Mouse (Mus musculus) erythroid progenitor cell, adult 5-6 weeks (primary cell): ENCODE results near the gene Tada2a. TPM values are rescaled to one million over a fixed set of nuclear protein-coding genes. Genes with fewer than 3 reads are reported as not detected.

Experiments used
- ATAC-seq: replicated peaks from 2 replicates; pipeline ENCODE4 v1.8.0; 2016; ENCODE audit warnings: moderate number of reproducible peaks, mild to moderate bottlenecking, moderate TSS enrichment, inconsistent platforms; ENCODE audit not compliant: poor library complexity, low FRiP score, severe bottlenecking
- total RNA-seq, 2 experiments: library from RNA; stranded (forward) in 1 of 2; stranded (reverse) in 1 of 2; fragments of 150-400 nt in 1 of 2; fragments of 186-747, 209-891 nt in 1 of 2; gene quantifications; 2 replicates each; pipeline versions ENCODE4 v1.2.3 to v1.2.4; 2015 to 2017; ENCODE audit warnings: low replicate concordance in 2 of 2

The Tada2a gene
- total RNA-seq, 2 experiments from 2014 or later = 2.5 to 5.8 TPM

DNA sequence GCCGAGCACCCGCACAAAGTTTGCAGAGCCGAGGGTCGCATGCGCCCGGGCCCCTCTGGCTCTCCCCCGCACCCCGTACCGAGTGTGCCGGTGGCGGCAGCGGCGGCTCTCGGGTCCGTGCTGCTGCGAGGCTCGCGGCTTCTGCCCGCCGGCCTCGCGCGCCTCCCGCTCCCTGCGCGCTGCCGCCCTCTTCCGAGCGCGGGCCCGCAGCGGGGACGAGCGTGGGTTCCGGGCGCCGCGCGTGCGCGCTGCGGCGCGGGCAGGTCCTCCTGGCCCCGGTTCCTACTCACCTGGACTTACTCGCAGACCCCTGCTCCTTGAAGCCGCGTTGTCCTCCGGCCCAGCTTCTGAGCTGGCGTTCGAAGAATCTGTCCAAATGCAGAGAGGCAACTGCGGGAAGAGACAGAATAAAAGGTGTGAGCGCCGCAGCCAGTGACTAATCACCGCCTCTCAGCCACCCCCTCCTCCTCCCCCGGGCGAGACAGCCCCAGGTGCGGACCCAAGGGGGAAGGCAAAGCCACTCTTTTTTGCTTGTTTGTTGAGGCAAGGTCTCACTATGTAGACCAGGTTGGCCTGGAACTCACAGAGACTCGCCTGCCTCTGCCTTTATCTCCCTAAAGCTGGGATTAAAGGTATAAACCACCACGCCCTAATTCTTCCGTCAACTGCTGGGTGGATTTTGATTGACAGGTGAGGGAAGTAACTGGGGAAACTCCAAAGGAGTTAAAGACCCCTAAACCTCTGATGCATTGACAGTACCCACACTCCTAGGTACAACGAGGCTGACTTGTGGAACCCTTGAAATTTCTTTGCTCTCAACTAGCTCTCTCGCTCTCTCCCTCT, 61.0 kb downstream of the Tada2a start:
- ATAC-seq = no peak

DNA sequence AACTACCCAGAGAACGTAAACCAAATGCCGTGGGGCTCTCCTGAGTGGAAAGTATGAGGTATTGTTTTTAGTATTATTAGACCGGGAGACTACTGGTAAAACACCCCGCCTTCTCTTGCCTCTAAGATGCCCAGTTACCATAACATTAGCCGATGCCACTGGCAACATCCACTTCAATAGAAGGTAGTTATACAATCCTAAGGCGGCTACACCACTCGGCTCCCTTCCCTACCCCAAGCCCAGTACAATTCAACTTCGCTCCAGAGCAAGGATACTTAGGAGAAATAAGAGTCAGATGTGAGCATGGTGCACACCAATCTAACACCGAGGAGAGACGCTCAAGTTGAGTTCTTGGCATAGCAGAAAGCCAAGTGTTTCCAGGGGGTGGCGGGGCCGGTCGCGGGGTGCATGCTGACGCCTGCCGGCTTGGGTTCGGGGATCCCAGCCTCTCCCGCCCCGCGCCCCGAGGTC, 61.6 kb downstream of the Tada2a start:
- ATAC-seq = no peak

DNA sequence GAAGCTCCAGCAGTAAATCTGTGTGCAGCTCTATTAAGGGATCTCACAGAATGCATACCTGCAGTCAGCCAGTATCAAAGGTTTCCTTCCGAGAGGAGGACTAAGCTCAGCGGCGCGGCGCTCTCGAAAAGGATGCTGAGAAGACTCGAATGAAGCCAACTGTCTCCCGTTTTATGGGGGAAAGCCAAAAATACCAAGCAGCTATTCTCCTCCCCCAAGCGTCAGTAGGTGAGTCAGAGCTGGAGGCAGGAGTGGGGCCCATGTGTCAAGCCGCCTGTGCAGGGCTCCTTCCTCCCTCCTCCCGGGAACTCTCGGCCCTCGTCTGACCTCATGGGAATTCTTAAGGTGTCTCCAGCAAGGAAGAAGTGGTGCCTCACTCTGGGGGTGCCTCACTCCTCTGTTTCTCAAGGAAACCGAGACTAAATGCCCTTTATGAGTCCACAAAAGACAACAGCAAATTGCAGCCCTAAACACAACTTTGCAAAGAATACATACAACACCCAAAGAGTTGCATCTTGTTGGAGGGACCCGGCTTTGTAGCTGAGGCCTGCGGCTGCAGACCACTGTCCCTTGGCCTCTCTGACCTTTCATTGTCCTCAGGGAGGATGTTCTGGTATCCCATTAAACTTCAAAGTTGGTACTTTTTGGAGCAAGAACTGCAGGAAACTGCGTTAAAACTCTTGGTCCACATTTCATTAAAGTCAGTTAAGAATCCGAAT, 62.3 kb downstream of the Tada2a start:
- no peak for ATAC-seq

DNA sequence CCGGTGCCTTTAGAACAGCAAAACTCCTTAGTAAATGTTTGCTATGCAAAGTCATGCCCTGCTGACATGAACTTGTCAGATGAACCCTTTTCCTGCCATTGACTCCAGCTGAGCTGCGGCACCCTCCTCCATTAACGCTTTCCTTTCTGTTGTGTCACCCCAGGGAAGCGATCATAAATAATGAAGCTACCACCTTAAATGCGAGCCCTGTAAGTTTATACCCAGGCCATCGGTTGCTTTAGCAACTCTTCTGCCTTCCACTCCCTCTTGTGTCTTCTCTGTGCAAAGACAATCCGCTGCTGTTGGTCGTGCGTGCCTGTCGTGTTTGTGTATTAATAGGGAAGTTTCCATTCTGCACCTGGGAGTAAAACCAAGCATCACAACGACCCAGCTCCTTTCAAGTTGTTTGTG, 63.3 kb downstream of the Tada2a start:
- ATAC-seq = no peak

DNA sequence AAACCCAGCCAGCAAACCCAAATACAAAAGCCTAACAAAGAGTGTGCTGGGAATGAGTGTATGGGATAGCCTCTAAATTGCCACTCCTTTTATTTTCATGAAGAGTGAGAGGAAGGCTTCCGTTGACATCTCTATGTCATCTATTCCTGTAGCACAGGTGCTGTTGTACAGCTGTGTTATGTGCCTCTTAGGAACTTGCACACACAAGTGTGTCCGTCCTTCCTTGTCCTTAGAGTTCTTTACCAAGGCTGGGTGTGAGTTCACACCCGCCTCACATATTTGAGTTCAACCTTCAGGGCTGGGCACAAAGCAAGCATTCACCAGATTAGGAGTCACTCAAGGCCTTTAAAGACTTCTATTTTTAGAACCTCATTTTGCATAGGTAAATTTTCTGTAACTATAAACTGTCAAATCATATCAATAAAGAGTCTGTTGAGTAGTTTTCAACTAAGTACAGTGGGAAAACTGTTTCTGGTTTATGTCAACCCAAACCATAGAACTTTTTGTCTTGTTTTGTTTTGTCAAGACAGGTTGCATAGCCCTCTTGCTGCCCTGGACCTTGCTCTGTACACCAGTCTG, 65.7 kb downstream of the Tada2a start:
- no peak for ATAC-seq

DNA sequence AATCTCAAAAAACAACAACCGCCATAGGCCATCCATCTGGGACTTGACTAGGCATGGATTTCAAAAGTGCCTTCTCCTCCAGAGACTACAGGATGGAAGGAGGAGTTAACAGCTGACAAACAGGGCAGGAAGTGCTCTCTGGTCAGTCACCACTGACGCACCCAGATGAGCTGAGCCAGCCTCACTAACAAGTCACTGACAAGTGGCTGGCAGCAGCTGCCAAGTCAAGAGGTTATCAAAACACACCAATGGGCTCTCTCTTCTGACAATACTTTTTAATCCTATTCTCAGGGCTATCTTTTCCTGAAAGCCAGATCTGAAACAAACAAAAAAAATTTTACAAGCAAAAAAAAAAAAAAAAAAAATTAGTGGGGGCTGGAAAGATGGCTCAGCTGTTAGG, 66.6 kb downstream of the Tada2a start:
- ATAC-seq = no peak

DNA sequence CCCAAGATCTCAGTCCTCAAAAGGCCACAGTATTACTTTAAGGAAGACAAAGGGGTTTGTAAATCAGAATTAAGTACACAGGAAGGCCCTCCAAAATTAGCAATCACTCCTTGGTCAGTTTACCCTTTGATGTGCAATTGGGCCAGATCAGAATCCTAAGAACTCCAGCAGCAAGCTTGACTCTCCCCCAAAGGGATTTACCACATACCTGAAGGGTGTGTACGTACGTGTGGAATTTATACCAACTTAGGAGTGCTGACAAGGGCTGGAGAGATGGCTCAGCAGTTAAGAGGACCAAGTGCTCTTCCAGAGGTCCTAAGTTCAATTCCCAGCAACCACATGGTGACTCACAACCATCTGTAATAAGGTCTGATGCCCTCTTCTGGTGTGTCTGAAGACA, 67.5 kb downstream of the Tada2a start:
- ATAC-seq = no peak

DNA sequence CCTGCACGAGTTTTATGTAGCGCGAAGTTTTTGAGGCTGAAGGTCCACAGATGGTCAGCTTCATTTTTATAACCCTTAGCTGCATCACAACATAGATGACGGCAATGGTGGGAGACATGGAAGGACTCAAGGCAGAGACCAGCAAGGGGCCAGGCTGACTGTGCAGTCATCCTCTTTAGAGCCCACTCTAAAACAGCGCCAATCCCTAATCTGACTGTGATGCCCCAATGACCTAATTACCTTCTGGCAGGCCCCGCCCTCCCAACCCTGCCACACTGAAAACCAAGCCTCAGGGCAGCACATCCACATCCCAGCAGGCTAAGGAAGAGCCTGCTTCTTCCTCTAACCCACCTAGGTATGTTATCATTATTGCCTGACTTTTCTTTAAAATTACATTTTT, 68.8 kb downstream of the Tada2a start:
- no peak for ATAC-seq

DNA sequence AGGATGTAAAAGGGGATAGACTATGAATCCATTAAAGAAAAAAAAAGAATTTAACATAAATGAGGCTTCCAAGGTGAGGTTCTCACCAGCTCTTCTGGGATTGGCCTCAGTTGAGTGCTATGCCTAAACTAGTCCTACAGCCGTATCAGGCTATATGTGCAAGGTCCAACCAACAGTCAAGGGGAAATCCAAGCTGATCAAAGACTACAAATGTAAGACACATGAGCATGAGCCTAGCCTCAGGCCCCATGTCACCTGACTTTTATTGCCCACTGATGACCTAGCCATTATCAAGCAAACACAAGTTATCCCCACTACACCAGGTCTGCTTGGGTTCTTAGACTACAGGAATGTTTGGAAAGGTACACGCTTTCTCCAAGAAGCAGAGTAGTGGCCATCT, 69.6 kb downstream of the Tada2a start:
- ATAC-seq = no peak

DNA sequence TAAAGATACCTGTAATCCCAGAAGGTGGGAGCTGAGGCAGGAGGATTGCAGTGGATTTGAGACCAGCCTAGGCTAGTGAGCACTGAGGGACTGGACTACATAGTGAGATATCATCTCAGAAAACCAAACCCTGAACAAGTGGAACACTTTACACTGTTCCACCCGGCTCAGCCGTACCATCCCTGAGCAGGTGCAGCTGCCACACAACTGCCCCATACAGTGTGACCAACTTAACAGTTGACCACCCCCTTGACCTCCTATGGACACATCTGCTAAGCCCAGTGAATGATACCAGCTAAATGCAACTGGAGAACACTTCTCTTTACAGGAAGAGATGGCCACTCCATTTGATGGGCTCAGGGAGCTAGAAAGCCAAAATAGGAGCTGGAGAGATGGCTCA, 72.0 kb downstream of the Tada2a start:
- ATAC-seq = no peak

DNA sequence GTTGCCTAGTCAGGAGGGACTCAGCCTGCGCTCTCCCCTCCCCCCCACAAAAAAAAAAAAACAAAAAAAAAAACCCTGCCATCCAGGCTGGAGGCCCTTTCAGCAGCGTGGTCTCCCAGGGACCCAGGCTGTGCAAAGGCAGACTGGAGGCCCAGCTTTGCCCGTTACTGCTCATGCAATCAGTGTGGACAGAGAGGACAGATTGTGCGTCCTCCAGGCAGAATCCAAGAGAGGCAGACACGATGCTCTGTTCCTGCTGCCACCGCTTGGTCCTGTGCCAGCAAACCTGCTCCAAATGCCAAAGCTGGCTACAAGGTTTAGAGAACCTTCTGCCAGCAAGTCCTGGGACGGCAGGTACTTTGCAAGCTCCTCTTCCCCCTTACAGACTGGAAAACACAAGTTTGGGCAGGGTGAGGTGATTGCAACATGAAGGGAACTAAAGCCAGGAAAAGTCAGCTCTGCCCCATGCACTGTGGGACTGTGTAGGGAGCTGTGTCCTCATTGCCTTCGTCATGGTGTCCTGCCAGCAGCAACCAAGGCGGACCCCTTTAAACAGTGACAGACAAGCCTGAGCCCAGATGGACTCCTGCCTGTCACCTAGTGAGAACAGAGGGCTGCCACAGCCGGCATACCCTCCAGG, 75.8 kb downstream of the Tada2a start:
- no peak for ATAC-seq

DNA sequence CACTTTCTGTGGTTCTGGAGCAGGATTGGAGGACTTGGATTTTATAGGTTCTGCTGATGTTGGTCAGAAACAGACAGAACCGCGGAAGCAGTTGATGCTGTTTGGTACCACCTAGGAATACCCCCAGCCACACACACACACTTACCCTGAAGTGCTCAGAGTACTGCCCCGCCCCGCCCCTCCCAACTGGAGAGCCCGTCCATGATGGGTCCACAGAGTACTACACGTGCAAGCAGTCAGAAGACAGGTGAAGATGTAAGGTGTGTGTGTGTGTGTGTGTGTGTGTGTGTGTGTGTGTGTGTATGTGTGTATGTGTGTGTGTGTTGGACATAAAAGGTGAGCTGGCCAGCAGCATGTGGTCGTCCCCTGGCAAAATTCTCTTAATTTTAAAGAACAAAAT, 76.3 kb downstream of the Tada2a start:
- ATAC-seq = no peak

DNA sequence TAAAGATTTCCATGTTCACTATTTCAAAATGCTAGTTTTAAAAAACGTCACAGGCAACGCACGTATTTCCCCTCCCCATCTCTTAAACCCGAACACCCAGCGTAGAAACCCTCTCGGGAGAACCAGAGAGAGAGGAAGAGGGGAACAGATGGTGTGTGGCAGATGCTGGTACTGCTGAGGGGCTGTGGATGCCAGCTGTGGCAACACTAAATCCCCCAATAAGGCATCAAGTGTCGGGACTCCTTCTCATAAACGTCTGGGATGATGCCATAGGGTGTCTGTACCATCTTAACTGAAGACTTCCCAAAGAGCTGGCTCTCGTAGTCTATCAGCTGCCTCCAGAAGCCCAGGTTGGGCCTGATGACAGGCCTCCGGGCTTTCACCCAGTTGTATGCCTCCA, 81.0 kb downstream of the Tada2a start:
- no peak for ATAC-seq

DNA sequence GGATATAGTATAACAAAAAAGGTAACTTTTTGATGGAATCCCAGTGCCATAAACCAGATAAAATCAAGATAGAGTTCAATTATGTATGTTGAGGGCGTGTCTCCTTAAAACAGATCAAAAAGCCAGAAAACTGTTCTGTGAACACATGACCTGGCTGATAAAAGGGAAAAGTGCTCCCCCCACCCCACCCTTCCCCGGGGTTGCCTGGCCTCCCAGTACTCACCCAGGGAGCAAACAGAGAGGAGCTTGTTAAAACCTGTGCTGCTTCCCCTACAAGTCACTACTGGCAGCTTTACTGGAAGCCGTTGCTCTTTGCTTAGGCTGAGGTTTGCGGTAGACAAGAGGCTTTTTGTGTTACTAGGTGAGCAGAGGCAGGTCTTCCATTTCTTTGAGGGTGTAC, 82.1 kb downstream of the Tada2a start:
- no peak for ATAC-seq

DNA sequence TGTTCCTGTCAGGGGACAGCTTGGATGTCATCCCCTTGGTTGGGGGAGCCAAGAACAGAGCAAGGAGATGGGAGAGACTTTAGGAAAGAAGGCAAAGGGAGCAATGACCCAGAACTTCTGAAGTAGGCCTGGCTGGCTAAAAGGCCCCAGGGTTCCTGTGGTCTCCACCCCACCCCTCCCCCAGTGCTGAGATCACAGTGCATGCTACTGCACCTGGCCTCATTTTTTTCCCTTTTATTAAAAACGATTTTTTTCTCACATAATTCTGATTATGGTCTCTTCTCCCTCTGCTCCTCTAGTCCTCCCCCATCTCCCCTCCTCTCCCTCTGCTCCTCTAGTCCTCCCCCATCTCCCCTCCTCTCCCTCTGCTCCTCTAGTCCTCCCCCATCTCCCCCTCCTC, 84.4 kb downstream of the Tada2a start:
- ATAC-seq = no peak

DNA sequence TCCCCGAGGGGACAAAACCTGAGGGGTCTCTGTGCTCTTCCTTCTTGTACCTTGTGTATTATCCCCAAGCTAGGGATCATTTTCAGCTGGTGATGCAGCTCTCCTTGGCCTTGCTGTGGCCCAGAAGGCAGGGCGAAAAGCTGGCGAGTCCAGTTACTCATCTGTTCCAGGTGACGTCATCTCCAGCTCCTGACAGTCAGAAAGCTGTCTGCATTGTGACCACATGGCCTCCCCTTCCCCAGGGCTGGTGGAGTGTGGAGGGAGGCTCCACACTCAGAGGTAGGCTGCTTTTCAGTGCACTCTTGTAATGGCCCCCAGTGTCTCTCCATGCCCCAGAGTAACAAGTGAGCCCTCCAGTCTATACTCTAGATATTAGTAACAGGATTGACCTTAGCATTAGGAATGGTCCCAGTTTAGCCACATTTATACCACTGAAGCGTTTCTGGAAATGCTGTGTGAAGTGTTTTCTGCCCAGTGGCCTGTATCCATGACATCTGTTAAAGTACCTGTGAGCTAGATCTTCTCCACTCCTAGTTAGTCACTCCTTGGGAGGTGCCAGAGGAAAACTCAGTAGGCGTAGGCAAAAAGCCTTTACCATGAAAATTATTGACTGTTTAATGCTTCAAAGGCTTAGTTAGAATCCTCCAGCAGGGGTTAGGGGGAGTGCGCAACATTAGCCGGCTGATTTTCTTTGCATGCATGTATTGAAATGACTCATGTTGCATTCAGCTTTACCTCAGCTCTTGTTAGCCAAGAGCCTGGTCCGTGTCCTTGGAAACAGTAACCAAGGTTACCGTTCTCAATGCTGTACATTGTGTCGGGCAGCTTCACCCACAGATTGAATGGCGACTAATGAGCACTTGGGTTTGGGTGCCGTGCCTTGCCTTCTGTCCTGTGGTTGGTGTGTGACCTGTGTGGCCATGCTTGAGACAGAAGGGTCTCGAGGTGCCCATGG, 86.3 kb downstream of the Tada2a start:
- ATAC-seq = no peak

DNA sequence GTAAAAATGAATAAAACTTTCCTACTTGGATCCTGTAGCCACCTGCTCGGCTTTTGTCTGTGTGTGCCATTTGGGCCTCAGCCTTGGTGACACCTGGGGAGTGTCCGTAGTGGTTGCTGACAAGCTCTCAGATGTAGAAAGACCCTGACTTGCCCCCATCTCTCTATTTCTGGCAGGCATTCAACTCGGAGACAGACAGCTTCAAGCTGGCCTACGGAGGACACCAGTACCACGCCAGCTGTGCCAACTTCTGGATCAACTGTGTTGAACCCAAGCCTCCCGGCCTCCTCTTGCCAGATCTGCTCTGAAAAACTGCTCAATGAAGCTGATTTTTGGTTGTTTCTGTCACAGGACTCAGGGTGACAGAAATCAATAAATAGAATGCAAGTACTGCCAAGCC, 88.8 kb downstream of the Tada2a start:
- no peak for ATAC-seq

DNA sequence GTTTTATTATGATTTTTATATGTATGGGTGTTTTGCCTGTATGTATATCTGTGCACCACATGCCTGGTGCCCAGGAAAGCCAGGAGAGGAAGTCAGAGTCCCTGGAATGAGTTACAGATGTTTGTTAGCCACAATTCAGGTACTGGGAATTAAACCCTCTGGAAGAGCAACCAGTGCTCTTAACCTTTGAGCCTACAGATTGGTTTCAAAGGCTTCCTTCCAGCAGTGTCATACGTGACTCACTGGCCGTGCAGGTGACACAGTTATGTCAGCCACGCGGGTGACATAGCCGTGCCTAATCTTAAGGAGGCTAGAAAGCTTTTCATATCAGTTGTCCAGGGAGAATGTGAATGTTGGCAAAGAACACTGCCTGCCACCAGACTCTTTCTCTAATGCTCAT, 95.7 kb downstream of the Tada2a start:
- ATAC-seq = no peak

DNA sequence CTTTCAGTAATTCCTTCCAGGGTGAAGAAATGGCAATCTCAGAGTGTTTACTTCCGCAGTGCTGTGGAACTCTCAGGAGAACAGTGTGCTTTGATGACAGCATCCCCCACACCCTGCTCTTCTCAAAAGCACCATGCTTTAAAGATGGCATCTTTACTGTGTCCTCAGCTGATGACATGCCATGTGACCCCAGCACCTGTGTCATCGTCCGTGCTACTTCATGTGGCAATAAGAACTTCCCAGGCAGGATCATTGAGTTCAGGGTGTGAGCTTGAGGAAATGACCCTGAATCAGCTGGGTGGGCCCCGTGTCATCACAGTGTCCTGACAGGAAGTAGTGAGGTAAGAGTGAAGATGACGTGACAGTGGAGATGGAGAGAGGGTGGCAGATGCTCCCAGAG, 96.8 kb downstream of the Tada2a start:
- ATAC-seq = no peak
